In genomic region chr6:147788095-147788494, GRCm38 (mm10) we compare ENCODE assay signal across 22 mouse cellular contexts.
A peak's percentile ranks its signal among the peaks of the same experiment; 100 is the strongest.
DNase-seq lines count a peak whose midpoint lies in the region; ATAC-seq and TF ChIP-seq lines count a peak whose summit lies in the region.
"Had no signal": no experiment of that assay in that cellular context is flagged by ENCODE, and none has a peak within 500 bp of the region (broad histone marks: within the 10 kb centered on the region; RNA-seq: fewer than 3 reads in every experiment).

No protein-coding gene starts in this region.

- no peaks in the 10 kb centered on the region for H3K9me3 ChIP-seq in lung, postnatal 0 days (ENCODE audit: low read length)
- H3K9me3 ChIP-seq: embryonic facial prominence, embryonic 15.5 days; forebrain, embryonic 10.5 days; G1E; heart, embryonic 13.5 days; hindbrain, embryonic 12.5 days had no signal

- DNase-seq in cerebellum, adult 2 months = peak; percentile 44 to 45
- DNase-seq in cerebellum, adult 8-10 months = no peak
- peak; percentile 18 for DNase-seq in cerebellum, adult 9-10 months
- peak; percentile 39 to 60 for DNase-seq in cerebellum, postnatal 25 days
- no peak for DNase-seq in lung, postnatal 0 days (ENCODE audit: low spot score)
- no peak for DNase-seq in B cell, adult 2 months
- DNase-seq: adrenal gland, adult 8-10 months; adrenal gland, postnatal 36 days; embryo, embryonic 11 days; gastrocnemius, adult 2 months; gastrocnemius, postnatal 25 days; heart, postnatal 4 days; kidney, adult 11 months had no signal

- H3K4me3 ChIP-seq in cerebellum, adult 2 months (replicated peaks; ENCODE audit: insufficient read depth, low read depth, low read length) = no peak overlapping the region
- no peak overlapping the region for H3K4me3 ChIP-seq in lung, postnatal 0 days (ENCODE audit: low read depth, low read length)
- H3K4me3 ChIP-seq: embryonic facial prominence, embryonic 15.5 days; erythroblast, embryonic 14.5 days; forebrain, embryonic 10.5 days; gastrocnemius, adult 2 months; heart, embryonic 13.5 days; hindbrain, embryonic 12.5 days had no signal

- no peak overlapping the region for H3K4me2 ChIP-seq in lung, postnatal 0 days (replicated peaks; ENCODE audit: low read depth, low read length)
- H3K4me2 ChIP-seq: embryonic facial prominence, embryonic 15.5 days; heart, embryonic 13.5 days; hindbrain, embryonic 12.5 days had no signal

- WGBS in cerebellum, adult 2 months = 64% methylated on average over 2 of the region's 2 CpGs
- WGBS in lung, postnatal 0 days = 71% methylated on average over 2 of the region's 2 CpGs

- H3K9ac ChIP-seq in lung, postnatal 0 days (replicated peaks; ENCODE audit: low read depth) = no peak overlapping the region
- H3K9ac ChIP-seq: embryonic facial prominence, embryonic 15.5 days; heart, embryonic 13.5 days; hindbrain, embryonic 12.5 days had no signal

- no peaks in the 10 kb centered on the region for H3K4me1 ChIP-seq in cerebellum, adult 2 months (ENCODE audit: control insufficient read depth, insufficient read depth, low read length)
- no peaks in the 10 kb centered on the region for H3K4me1 ChIP-seq in lung, postnatal 0 days (ENCODE audit: insufficient read depth, low read depth, low read length)
- H3K4me1 ChIP-seq: embryonic facial prominence, embryonic 15.5 days; forebrain, embryonic 10.5 days; hindbrain, embryonic 12.5 days had no signal

- H3K27ac ChIP-seq in cerebellum, adult 2 months (ENCODE audit: insufficient read depth, low read length) = no peak overlapping the region
- no peak overlapping the region for H3K27ac ChIP-seq in lung, postnatal 0 days (ENCODE audit: low read length)
- H3K27ac ChIP-seq: embryonic facial prominence, embryonic 15.5 days; forebrain, embryonic 10.5 days; gastrocnemius, adult 2 months; heart, embryonic 13.5 days; hindbrain, embryonic 12.5 days had no signal

- TF ChIP-seq POLR2A in cerebellum, adult 2 months (IDR thresholded peaks at IDR 0.05; ENCODE audit: borderline replicate concordance, insufficient read depth, low read length) = no peak

- H3K27me3 ChIP-seq in cerebellum, adult 2 months (ENCODE audit: control insufficient read depth, insufficient read depth, low read length) = no peaks in the 10 kb centered on the region
- H3K27me3 ChIP-seq in lung, postnatal 0 days (replicated peaks; ENCODE audit: insufficient read depth, low read length) = no peaks in the 10 kb centered on the region
- H3K27me3 ChIP-seq: heart, embryonic 13.5 days; hindbrain, embryonic 12.5 days had no signal

- TF ChIP-seq CTCF in cerebellum, adult 2 months (IDR thresholded peaks at IDR 0.05; ENCODE audit: borderline replicate concordance, insufficient read depth, low read depth, low read length) = no peak
- TF ChIP-seq CTCF in lung, postnatal 0 days (IDR thresholded peaks at IDR 0.05) = no peak

- H3K36me3 ChIP-seq in lung, postnatal 0 days (ENCODE audit: insufficient read depth, low read length) = no peaks in the 10 kb centered on the region
- H3K36me3 ChIP-seq: embryonic facial prominence, embryonic 15.5 days; forebrain, embryonic 10.5 days; G1E; heart, embryonic 13.5 days; hindbrain, embryonic 12.5 days had no signal

- ATAC-seq in lung, postnatal 0 days = no peak
- ATAC-seq: CD4-positive, CD25-positive, alpha-beta regulatory T cell, adult 4 months; forebrain, embryonic 14.5 days; hindbrain, embryonic 16.5 days had no signal

- TF ChIP-seq EP300 in lung, postnatal 0 days (IDR thresholded peaks at IDR 0.05) = no peak

Comparison
In these comparisons a context has a peak if more than half of its experiments do, and no peak if none do; other contexts are left out.
1. DNase-seq: peak in cerebellum, adult 2 months (2 of 2), cerebellum, adult 9-10 months (single experiment) and cerebellum, postnatal 25 days (2 of 2); none in cerebellum, adult 8-10 months (single experiment), lung, postnatal 0 days (single experiment) and B cell, adult 2 months (0 of 2).